Mouse (Mus musculus) midbrain, embryonic 16.5 days (tissue): ENCODE data around the gene Hlcs. TPM values are rescaled to one million over a fixed set of nuclear protein-coding genes. Genes with fewer than 3 reads are reported as not detected.
A peak's percentile ranks its signal among the peaks of the same experiment; 100 is the strongest.

Experiments
- ATAC-seq: fragments of 200-750 bp; cut with Nextera tagmentation; 2 replicates; pipeline ENCODE4 v1.8.0; 2017; ENCODE audit warnings: moderate TSS enrichment
- H3K27ac ChIP-seq: fragments of 300-500 bp; sonication (generic); 2 replicates; pipeline ENCODE4 v1.5.1; 2014; ENCODE audit warnings: mild to moderate bottlenecking, low read length, mixed read lengths
- H3K27me3 ChIP-seq: fragments of 300-500 bp; sonication (generic); 2 replicates; pipeline ENCODE4 v1.6.1; 2014; ENCODE audit warnings: low read depth, low read length, mixed read lengths; ENCODE audit not compliant: control insufficient read depth, insufficient read depth
- H3K36me3 ChIP-seq: fragments of 300-500 bp; sonication (generic); 2 replicates; pipeline ENCODE4 v1.6.1; 2014; ENCODE audit warnings: mild to moderate bottlenecking, low read length, moderate library complexity, mixed read lengths; ENCODE audit not compliant: control insufficient read depth, insufficient read depth
- H3K4me1 ChIP-seq: fragments of 300-500 bp; sonication (generic); 2 replicates; pipeline ENCODE4 v1.6.1; 2014; ENCODE audit warnings: mild to moderate bottlenecking, low read length, mixed read lengths; ENCODE audit not compliant: control insufficient read depth, insufficient read depth
- H3K4me2 ChIP-seq: fragments of 300-500 bp; sonication (generic); 2 replicates; pipeline ENCODE4 v1.6.1; 2014; ENCODE audit warnings: mild to moderate bottlenecking, low read length, mixed read lengths
- H3K4me3 ChIP-seq: fragments of 300-500 bp; sonication (generic); 2 replicates; pipeline ENCODE4 v1.5.1; 2014; ENCODE audit warnings: low read depth, mild to moderate bottlenecking, low read length, moderate library complexity, mixed read lengths
- H3K9ac ChIP-seq: fragments of 300-500 bp; sonication (generic); 2 replicates; pipeline ENCODE4 v1.6.1; 2014; ENCODE audit warnings: low read depth, low read length, mixed read lengths
- H3K9me3 ChIP-seq: fragments of 300-500 bp; sonication (generic); replicated peaks from 2 replicates; pipeline ENCODE4 v1.6.1; 2014; ENCODE audit warnings: mild to moderate bottlenecking, low read length, mixed read lengths; ENCODE audit not compliant: control insufficient read depth, poor library complexity, severe bottlenecking
- WGBS: fragments of 180-500 bp; shearing (Covaris S2); extraction: QIAGEN DNeasy Blood & Tissue Kit; methylation state at CpG from one replicate; pipeline ENCODE4 v1.1.7; 2014; 5-methylcytosine and 5-hydroxymethylcytosine counted together
- polyA plus RNA-seq: library from polyadenylated mRNA; unstranded; fragments of >200 nt; fragmentation: Nextera tagmentation; extraction: Ambion mirVana; gene quantifications from 2 replicates; pipeline ENCODE4 v1.2.1, GENCODE M21; 2015

Hlcs gene
- polyA plus RNA-seq, 1 experiment from 2014 or later, result 8.6 TPM

GRCm38 (mm10) chr16:94301696-94302095 lies 11.7 kb downstream of the Hlcs start:
- Histone ChIP-seq H3K9ac (no peak overlapping the region), H3K4me2 (peak overlapping the region; percentile 68; the same call in 1 of the 2 replicates), H3K4me3 (no peak overlapping the region), H3K27me3 (no peaks in the 10 kb centered on the region), H3K4me1 (peaks cover 9% of the 10 kb centered on the region), H3K36me3 (no peaks in the 10 kb centered on the region), H3K9me3 (no peaks in the 10 kb centered on the region; the same call in 1 of the 2 replicates), H3K27ac (no peak overlapping the region)
- no peak for ATAC-seq
- 89% methylated on average over 5 of the region's 5 CpGs for WGBS

- Histone ChIP-seq H3K4me2 (no peak overlapping the region), H3K9me3 (no peaks in the 10 kb centered on the region; the same call in 1 of the 2 replicates), H3K27me3 (no peaks in the 10 kb centered on the region), H3K4me1 (peaks cover 9% of the 10 kb centered on the region), H3K9ac (no peak overlapping the region), H3K36me3 (no peaks in the 10 kb centered on the region), H3K27ac (no peak overlapping the region), H3K4me3 (no peak overlapping the region)
- ATAC-seq, result no peak
- 96% methylated on average over 4 of the region's 4 CpGs for WGBS
Observed at GRCm38 (mm10) chr16:94301194-94301593, 12.2 kb downstream of the Hlcs start.

GRCm38 (mm10) chr16:94299210-94299609 lies 14.2 kb downstream of the Hlcs start:
- 73% methylated on average over 4 of the region's 4 CpGs for WGBS
- H3K27me3 ChIP-seq, result no peaks in the 10 kb centered on the region
- no peak overlapping the region for H3K27ac ChIP-seq
- no peaks in the 10 kb centered on the region for H3K36me3 ChIP-seq
- H3K4me1 ChIP-seq, result peaks cover 9% of the 10 kb centered on the region
- H3K4me3 ChIP-seq, result no peak overlapping the region
- H3K4me2 ChIP-seq, result no peak overlapping the region
- no peak for ATAC-seq
- no peaks in the 10 kb centered on the region for H3K9me3 ChIP-seq
- H3K9ac ChIP-seq, result no peak overlapping the region

- H3K4me1 ChIP-seq, result peaks cover 7% of the 10 kb centered on the region
- H3K27ac ChIP-seq, result no peak overlapping the region
- no peaks in the 10 kb centered on the region for H3K9me3 ChIP-seq
- H3K36me3 ChIP-seq, result no peaks in the 10 kb centered on the region
- no peak overlapping the region for H3K9ac ChIP-seq
- H3K4me2 ChIP-seq, result no peak overlapping the region
- H3K27me3 ChIP-seq, result no peaks in the 10 kb centered on the region
- no peak overlapping the region for H3K4me3 ChIP-seq
- 89% methylated on average over 5 of the region's 5 CpGs for WGBS
- ATAC-seq, result no peak
Observed at GRCm38 (mm10) chr16:94298081-94298480, 15.3 kb downstream of the Hlcs start.

GRCm38 (mm10) chr16:94291141-94291540 lies 22.2 kb downstream of the Hlcs start:
- ATAC-seq, result no peak
- Histone ChIP-seq H3K27ac (no peak overlapping the region), H3K4me1 (peaks cover 11% of the 10 kb centered on the region), H3K4me3 (no peak overlapping the region), H3K4me2 (no peak overlapping the region), H3K9ac (no peak overlapping the region), H3K27me3 (no peaks in the 10 kb centered on the region), H3K36me3 (no peaks in the 10 kb centered on the region), H3K9me3 (no peaks in the 10 kb centered on the region)
- 93% methylated on average over 4 of the region's 4 CpGs for WGBS

- peak; percentile 97 for ATAC-seq
- Histone ChIP-seq H3K27me3 (no peaks in the 10 kb centered on the region), H3K36me3 (no peaks in the 10 kb centered on the region), H3K9me3 (no peaks in the 10 kb centered on the region), H3K4me2 (peak overlapping the region; percentile 82), H3K9ac (peak overlapping the region; percentile 88), H3K27ac (peak overlapping the region; percentile 87), H3K4me1 (peaks cover 11% of the 10 kb centered on the region), H3K4me3 (peak overlapping the region; percentile 80)
- WGBS, result 5% methylated on average over 52 of the region's 52 CpGs
Observed at GRCm38 (mm10) chr16:94290073-94290999, 23.0 kb downstream of the Hlcs start.

- peak overlapping the region; percentile 82 for H3K4me2 ChIP-seq
- H3K36me3 ChIP-seq, result no peaks in the 10 kb centered on the region
- H3K9ac ChIP-seq, result peak overlapping the region; percentile 88
- no peak; the same call in 1 of the 2 replicates for ATAC-seq
- peak overlapping the region; percentile 87 for H3K27ac ChIP-seq
- no peaks in the 10 kb centered on the region for H3K9me3 ChIP-seq
- WGBS, result 10% methylated on average over 37 of the region's 39 CpGs
- H3K27me3 ChIP-seq, result no peaks in the 10 kb centered on the region
- H3K4me1 ChIP-seq, result peaks cover 11% of the 10 kb centered on the region
- peak overlapping the region; percentile 80 for H3K4me3 ChIP-seq
Observed at GRCm38 (mm10) chr16:94289138-94290072, 24.0 kb downstream of the Hlcs start.

- ATAC-seq, result no peak
- no peaks in the 10 kb centered on the region for H3K9me3 ChIP-seq
- no peaks in the 10 kb centered on the region for H3K27me3 ChIP-seq
- H3K4me3 ChIP-seq, result no peak overlapping the region
- H3K4me1 ChIP-seq, result peaks cover 11% of the 10 kb centered on the region
- 88% methylated on average over 9 of the region's 9 CpGs for WGBS
- no peak overlapping the region for H3K27ac ChIP-seq
- no peak overlapping the region for H3K4me2 ChIP-seq
- no peaks in the 10 kb centered on the region for H3K36me3 ChIP-seq
- H3K9ac ChIP-seq, result no peak overlapping the region
Observed at GRCm38 (mm10) chr16:94287826-94288225, 25.5 kb downstream of the Hlcs start.
